18 mouse cellular contexts compared by ENCODE assay signal in genomic region chr11:58990794-58991193, GRCm38 (mm10). TPM values are rescaled to one million over a fixed set of nuclear protein-coding genes. Genes with fewer than 3 reads are reported as not detected.
A peak's percentile ranks its signal among the peaks of the same experiment; 100 is the strongest.
DNase-seq lines count a peak whose midpoint lies in the region; ATAC-seq and TF ChIP-seq lines count a peak whose summit lies in the region.
"Had no signal": no experiment of that assay in that cellular context is flagged by ENCODE, and none has a peak within 500 bp of the region (broad histone marks: within the 10 kb centered on the region; RNA-seq: fewer than 3 reads in every experiment).

No protein-coding gene starts in this region.

- H3K4me1 ChIP-seq in forebrain, embryonic 14.5 days (ENCODE audit: control insufficient read depth, insufficient read depth, low read length), result 0 out of 2 replicates have a peak, but pooled peaks cover 3% of the 10 kb centered on the region
- H3K4me1 ChIP-seq in forebrain, embryonic 10.5 days, result peaks cover 16% of the 10 kb centered on the region
- peaks cover 1% of the 10 kb centered on the region for H3K4me1 ChIP-seq in liver, adult 2 months (ENCODE audit: control insufficient read depth, insufficient read depth, low read length)
- H3K4me1 ChIP-seq in liver, postnatal 0 days (ENCODE audit: insufficient read depth), result peaks cover 16% of the 10 kb centered on the region
- H3K4me1 ChIP-seq in hindbrain, embryonic 11.5 days (replicated peaks; ENCODE audit: control insufficient read depth, insufficient read depth, low read length), result no peaks in the 10 kb centered on the region

- no peak for TF ChIP-seq EP300 in liver, postnatal 0 days (IDR thresholded peaks at IDR 0.05; ENCODE audit: low read depth)

- H3K27me3 ChIP-seq in forebrain, embryonic 14.5 days (replicated peaks; ENCODE audit: control insufficient read depth, insufficient read depth, low read length), result no peaks in the 10 kb centered on the region; the same call in 1 of the 2 replicates
- H3K27me3 ChIP-seq in forebrain, embryonic 10.5 days (ENCODE audit: poor library complexity, severe bottlenecking), result peaks cover 41% of the 10 kb centered on the region
- peaks cover under 1% of the 10 kb centered on the region; the same call in 1 of the 2 replicates for H3K27me3 ChIP-seq in liver, adult 2 months (ENCODE audit: control insufficient read depth, insufficient read depth, low read length)
- H3K27me3 ChIP-seq in liver, postnatal 0 days (ENCODE audit: insufficient read depth, low read length), result peaks cover 2% of the 10 kb centered on the region; the same call in 1 of the 2 replicates
- peaks cover 8% of the 10 kb centered on the region; the same call in 1 of the 2 replicates for H3K27me3 ChIP-seq in hindbrain, embryonic 11.5 days (ENCODE audit: control insufficient read depth, insufficient read depth, low read length)

- intact Hi-C loops in heart, postnatal 10 days (cut with DNase I), result no loop called here

- no peak overlapping the region for H3K4me3 ChIP-seq in forebrain, embryonic 14.5 days (ENCODE audit: low read depth, low read length)
- no peak overlapping the region for H3K4me3 ChIP-seq in forebrain, embryonic 10.5 days
- no peak overlapping the region for H3K4me3 ChIP-seq in liver, adult 2 months (ENCODE audit: insufficient read depth, low read depth, low read length)
- no peak overlapping the region for H3K4me3 ChIP-seq in liver, postnatal 0 days (ENCODE audit: low read depth, low read length)
- no peak overlapping the region for H3K4me3 ChIP-seq in hindbrain, embryonic 11.5 days (ENCODE audit: low read depth, low read length)
- H3K4me3 ChIP-seq: hindbrain, embryonic 15.5 days; liver, embryonic 12.5 days; midbrain, embryonic 12.5 days had no signal

- no peak overlapping the region for H3K4me2 ChIP-seq in forebrain, embryonic 14.5 days (ENCODE audit: low read length)
- no peak overlapping the region for H3K4me2 ChIP-seq in liver, postnatal 0 days (ENCODE audit: low read depth, low read length)
- no peak overlapping the region for H3K4me2 ChIP-seq in hindbrain, embryonic 11.5 days (replicated peaks; ENCODE audit: low read depth, low read length)
- H3K4me2 ChIP-seq: hindbrain, embryonic 15.5 days; liver, embryonic 12.5 days; midbrain, embryonic 12.5 days had no signal

- H3K27ac ChIP-seq in forebrain, embryonic 14.5 days (ENCODE audit: low read depth, low read length), result no peak overlapping the region
- no peak overlapping the region for H3K27ac ChIP-seq in forebrain, embryonic 10.5 days
- H3K27ac ChIP-seq in liver, adult 2 months (replicated peaks; ENCODE audit: insufficient read depth, low read depth, low read length), result no peak overlapping the region
- H3K27ac ChIP-seq in liver, postnatal 0 days (ENCODE audit: low read depth), result no peak overlapping the region
- no peak overlapping the region for H3K27ac ChIP-seq in hindbrain, embryonic 11.5 days (ENCODE audit: low read depth, low read length)
- H3K27ac ChIP-seq: hindbrain, embryonic 15.5 days; liver, embryonic 12.5 days; midbrain, embryonic 12.5 days; stomach, postnatal 0 days had no signal

- H3K36me3 ChIP-seq in forebrain, embryonic 14.5 days (ENCODE audit: control insufficient read depth, insufficient read depth, low read length), result peaks cover 51% of the 10 kb centered on the region
- H3K36me3 ChIP-seq in forebrain, embryonic 10.5 days (replicated peaks), result peaks cover 56% of the 10 kb centered on the region
- H3K36me3 ChIP-seq in liver, adult 2 months (ENCODE audit: control insufficient read depth, insufficient read depth, low read length), result peaks cover 17% of the 10 kb centered on the region; the same call in 1 of the 2 replicates
- peaks cover 53% of the 10 kb centered on the region for H3K36me3 ChIP-seq in liver, postnatal 0 days (replicated peaks; ENCODE audit: insufficient read depth, low read length)
- H3K36me3 ChIP-seq in hindbrain, embryonic 11.5 days (ENCODE audit: control insufficient read depth, insufficient read depth, low read length), result 0 out of 2 replicates have a peak, but pooled peaks cover 2% of the 10 kb centered on the region

- no peak for TF ChIP-seq CTCF in liver, adult 2 months (IDR thresholded peaks at IDR 0.05; ENCODE audit: low read depth, low read length)
- no peak for TF ChIP-seq CTCF in liver, postnatal 0 days (IDR thresholded peaks at IDR 0.05; ENCODE audit: low read depth)

- no peak for ATAC-seq in forebrain, embryonic 14.5 days
- no peak for ATAC-seq in liver, postnatal 0 days
- no peak for ATAC-seq in hindbrain, embryonic 11.5 days (ENCODE audit: low FRiP score)
- ATAC-seq: forebrain, postnatal 0 days; liver, embryonic 12.5 days had no signal

- 85% methylated on average over 9 of the region's 9 CpGs for WGBS in forebrain, embryonic 14.5 days
- WGBS in forebrain, embryonic 10.5 days, result 90% methylated on average over 9 of the region's 9 CpGs
- 64% methylated on average over 9 of the region's 9 CpGs for WGBS in liver, adult 2 months
- 64% methylated on average over 9 of the region's 9 CpGs for WGBS in liver, postnatal 0 days (ENCODE audit: insufficient replicate concordance)
- 89% methylated on average over 9 of the region's 9 CpGs for WGBS in hindbrain, embryonic 11.5 days

- peak; percentile 15 for DNase-seq in forebrain, embryonic 14.5 days (ENCODE audit: low spot score)
- DNase-seq in forebrain, embryonic 10.5 days (ENCODE audit: extremely low spot score, low spot score), result no peak
- DNase-seq in liver, adult 2 months (ENCODE audit: extremely low read depth, low read depth, low spot score), result peak; percentile 17
- no peak for DNase-seq in liver, postnatal 0 days
- peak; percentile 54 for DNase-seq in brain, adult 2 months (ENCODE audit: low read depth, low spot score)
- DNase-seq in heart, postnatal 10 days, result peak; percentile 67 to 75
- DNase-seq in hindbrain, embryonic 11.5 days (ENCODE audit: low spot score), result no peak
- no peak for DNase-seq in cerebellum, postnatal 10 days
- DNase-seq: B cell, adult 2 months; cerebellum, adult 18-20 months; forebrain, postnatal 0 days; gastrocnemius, postnatal 25 days; kidney, adult 2 months; lung, postnatal 14 days had no signal

- no peak overlapping the region for H3K9ac ChIP-seq in forebrain, embryonic 14.5 days (ENCODE audit: low read length)
- H3K9ac ChIP-seq in liver, adult 2 months (ENCODE audit: low read depth, low read length), result no peak overlapping the region
- H3K9ac ChIP-seq in liver, postnatal 0 days (replicated peaks), result no peak overlapping the region; the same call in 1 of the 2 replicates
- no peak overlapping the region for H3K9ac ChIP-seq in hindbrain, embryonic 11.5 days (ENCODE audit: low read depth, low read length)
- H3K9ac ChIP-seq: forebrain, postnatal 0 days; hindbrain, embryonic 15.5 days; liver, embryonic 12.5 days; midbrain, embryonic 12.5 days had no signal

- no peak for TF ChIP-seq POLR2A in liver, adult 2 months (IDR thresholded peaks at IDR 0.05; ENCODE audit: extremely low read depth, insufficient read depth, low read length)

- H3K9me3 ChIP-seq in forebrain, embryonic 14.5 days (replicated peaks; ENCODE audit: control insufficient read depth, low read length), result no peaks in the 10 kb centered on the region
- H3K9me3 ChIP-seq in forebrain, embryonic 10.5 days, result no peaks in the 10 kb centered on the region
- no peaks in the 10 kb centered on the region for H3K9me3 ChIP-seq in liver, postnatal 0 days (ENCODE audit: low read length)
- no peaks in the 10 kb centered on the region for H3K9me3 ChIP-seq in hindbrain, embryonic 11.5 days (ENCODE audit: control insufficient read depth, low read length)
- H3K9me3 ChIP-seq: hindbrain, embryonic 15.5 days; liver, embryonic 12.5 days; midbrain, embryonic 12.5 days had no signal

- H3K79me2 ChIP-seq in liver, adult 2 months (ENCODE audit: control insufficient read depth, insufficient read depth, low read length), result no peaks in the 10 kb centered on the region

RNA-seq across cellular contexts. Expression of gene Trim11, which starts 12.9 kb away (rescaled TPM):
- 20.7 and 24.0 TPM in 2 replicates for polyA plus RNA-seq in forebrain, embryonic 14.5 days (2014; fragmentation: Nextera tagmentation; extraction: Ambion mirVana)
- polyA plus RNA-seq in forebrain, embryonic 10.5 days (2016; fragmentation: Nextera tagmentation; extraction: Ambion mirVana), result 18.5 and 19.6 TPM in 2 replicates
- total RNA-seq in liver, adult 2 months (2014; rRNA removed), result 12.4 and 13.4 TPM in 2 replicates
- 14.4 and 22.4 TPM in 2 replicates for polyA plus RNA-seq in liver, adult 2 months (2012; rRNA removed)
- 8.8 and 8.9 TPM in 2 replicates for polyA plus RNA-seq in liver, postnatal 0 days (2015; fragmentation: Nextera tagmentation; extraction: Ambion mirVana)
- 10 to 100 TPM; 19.9 to 20.8 TPM for total RNA-seq in heart, postnatal 10 days (2021)
- 15.7 and 18.2 TPM in 2 replicates for polyA plus RNA-seq in hindbrain, embryonic 11.5 days (2014; fragmentation: Nextera tagmentation; extraction: Ambion mirVana)

RNA-seq across cellular contexts. Expression of gene Hist3h2a, which starts 36.3 kb away (rescaled TPM):
- 149 and 151 TPM in 2 replicates for polyA plus RNA-seq in forebrain, embryonic 14.5 days (2014; fragmentation: Nextera tagmentation; extraction: Ambion mirVana)
- polyA plus RNA-seq in forebrain, embryonic 10.5 days (2016; fragmentation: Nextera tagmentation; extraction: Ambion mirVana), result 15.1 and 19.4 TPM in 2 replicates
- 7.8 and 8.1 TPM in 2 replicates for total RNA-seq in liver, adult 2 months (2014; rRNA removed)
- 2.0 and 2.7 TPM in 2 replicates for polyA plus RNA-seq in liver, adult 2 months (2012; rRNA removed)
- 14.3 and 14.8 TPM in 2 replicates for polyA plus RNA-seq in liver, postnatal 0 days (2015; fragmentation: Nextera tagmentation; extraction: Ambion mirVana)
- 10 to 100 TPM; 33.2 to 36.7 TPM for total RNA-seq in heart, postnatal 10 days (2021)
- polyA plus RNA-seq in hindbrain, embryonic 11.5 days (2014; fragmentation: Nextera tagmentation; extraction: Ambion mirVana), result 71.2 and 75.2 TPM in 2 replicates

RNA-seq across cellular contexts. Expression of gene Trim17, which starts 36.3 kb away (rescaled TPM):
- 1.3 and 1.9 TPM in 2 replicates for polyA plus RNA-seq in forebrain, embryonic 14.5 days (2014; fragmentation: Nextera tagmentation; extraction: Ambion mirVana)
- polyA plus RNA-seq in forebrain, embryonic 10.5 days (2016; fragmentation: Nextera tagmentation; extraction: Ambion mirVana), result 0.19 and 0.31 TPM in 2 replicates
- under 0.01 TPM in 1 of 2 replicates, not detected in the other for total RNA-seq in liver, adult 2 months (2014; rRNA removed)
- 0.04 TPM in 2 replicates for polyA plus RNA-seq in liver, adult 2 months (2012; rRNA removed)
- 0.11 and 0.15 TPM in 2 replicates for polyA plus RNA-seq in liver, postnatal 0 days (2015; fragmentation: Nextera tagmentation; extraction: Ambion mirVana)
- under 1 TPM; 0.12 to 0.22 TPM for total RNA-seq in heart, postnatal 10 days (2021)
- polyA plus RNA-seq in hindbrain, embryonic 11.5 days (2014; fragmentation: Nextera tagmentation; extraction: Ambion mirVana), result 0.36 and 0.73 TPM in 2 replicates

RNA-seq across cellular contexts. Expression of gene Hist3h2ba, which starts 42.1 kb away (rescaled TPM):
- polyA plus RNA-seq in forebrain, embryonic 14.5 days (2014; fragmentation: Nextera tagmentation; extraction: Ambion mirVana), result 279 and 359 TPM in 2 replicates
- polyA plus RNA-seq in forebrain, embryonic 10.5 days (2016; fragmentation: Nextera tagmentation; extraction: Ambion mirVana), result 22.7 and 36.5 TPM in 2 replicates
- 0.37 and 1.1 TPM in 2 replicates for total RNA-seq in liver, adult 2 months (2014; rRNA removed)
- not detected in 2 replicates for polyA plus RNA-seq in liver, adult 2 months (2012; rRNA removed)
- 4.9 and 10.0 TPM in 2 replicates for polyA plus RNA-seq in liver, postnatal 0 days (2015; fragmentation: Nextera tagmentation; extraction: Ambion mirVana)
- 10 to 100 TPM; 11.0 to 13.0 TPM for total RNA-seq in heart, postnatal 10 days (2021)
- polyA plus RNA-seq in hindbrain, embryonic 11.5 days (2014; fragmentation: Nextera tagmentation; extraction: Ambion mirVana), result 108 and 114 TPM in 2 replicates

RNA-seq across cellular contexts. Expression of gene Rnf187, which starts 52.1 kb away (rescaled TPM):
- polyA plus RNA-seq in forebrain, embryonic 14.5 days (2014; fragmentation: Nextera tagmentation; extraction: Ambion mirVana), result 457 and 463 TPM in 2 replicates
- 265 and 273 TPM in 2 replicates for polyA plus RNA-seq in forebrain, embryonic 10.5 days (2016; fragmentation: Nextera tagmentation; extraction: Ambion mirVana)
- 63.7 and 78.6 TPM in 2 replicates for total RNA-seq in liver, adult 2 months (2014; rRNA removed)
- polyA plus RNA-seq in liver, adult 2 months (2012; rRNA removed), result 122 and 134 TPM in 2 replicates
- polyA plus RNA-seq in liver, postnatal 0 days (2015; fragmentation: Nextera tagmentation; extraction: Ambion mirVana), result 85.3 and 96.0 TPM in 2 replicates
- 100 to 1,000 TPM; 162 to 173 TPM for total RNA-seq in heart, postnatal 10 days (2021)
- polyA plus RNA-seq in hindbrain, embryonic 11.5 days (2014; fragmentation: Nextera tagmentation; extraction: Ambion mirVana), result 395 and 419 TPM in 2 replicates

Comparison
In these comparisons a context has a peak if more than half of its experiments do, and no peak if none do; other contexts are left out.
1. DNase-seq: peak in forebrain, embryonic 14.5 days (single experiment), liver, adult 2 months (single experiment), brain, adult 2 months (single experiment) and heart, postnatal 10 days (2 of 2); none in forebrain, embryonic 10.5 days (single experiment), liver, postnatal 0 days (single experiment), hindbrain, embryonic 11.5 days (single experiment) and cerebellum, postnatal 10 days (0 of 2).